Mouse (Mus musculus) colon, adult 2 months (tissue): ENCODE measurements around the gene Avpr1b. TPM values are rescaled to one million over a fixed set of nuclear protein-coding genes. Genes with fewer than 3 reads are reported as not detected.

Experiments
- polyA plus RNA-seq: library from polyadenylated mRNA; depleted of rRNA; stranded (reverse); fragments of >200 nt; gene quantifications from 2 replicates; pipeline ENCODE4 v1.2.3, GENCODE M21; 2012; rRNA removed

The Avpr1b gene
- polyA plus RNA-seq = 0.76 and 2.0 TPM in 2 replicates

DNA sequence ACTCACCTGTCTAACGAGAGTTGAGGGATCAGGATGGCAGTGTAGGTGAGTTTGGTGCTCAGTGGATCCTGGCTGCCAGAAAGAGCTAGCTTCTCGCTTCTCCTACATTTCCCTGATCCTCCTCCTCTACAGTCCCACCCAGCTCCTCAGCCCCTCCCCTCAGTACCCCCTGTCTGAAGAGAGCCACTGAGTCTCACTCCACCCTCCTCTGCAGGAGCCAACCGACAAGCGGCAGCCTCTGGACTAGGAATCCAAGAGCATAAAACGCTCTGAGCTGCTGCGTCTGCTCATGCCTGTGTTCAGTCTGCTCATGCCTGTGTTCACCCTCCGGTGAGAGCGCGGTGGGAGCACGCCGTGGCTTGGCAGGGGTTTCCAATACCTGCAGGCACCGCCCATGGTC is at the start of gene Avpr1b:
Gene Avpr1b (plus strand): TSS at position 335 of the 400 bp plus-strand sequence.

DNA sequence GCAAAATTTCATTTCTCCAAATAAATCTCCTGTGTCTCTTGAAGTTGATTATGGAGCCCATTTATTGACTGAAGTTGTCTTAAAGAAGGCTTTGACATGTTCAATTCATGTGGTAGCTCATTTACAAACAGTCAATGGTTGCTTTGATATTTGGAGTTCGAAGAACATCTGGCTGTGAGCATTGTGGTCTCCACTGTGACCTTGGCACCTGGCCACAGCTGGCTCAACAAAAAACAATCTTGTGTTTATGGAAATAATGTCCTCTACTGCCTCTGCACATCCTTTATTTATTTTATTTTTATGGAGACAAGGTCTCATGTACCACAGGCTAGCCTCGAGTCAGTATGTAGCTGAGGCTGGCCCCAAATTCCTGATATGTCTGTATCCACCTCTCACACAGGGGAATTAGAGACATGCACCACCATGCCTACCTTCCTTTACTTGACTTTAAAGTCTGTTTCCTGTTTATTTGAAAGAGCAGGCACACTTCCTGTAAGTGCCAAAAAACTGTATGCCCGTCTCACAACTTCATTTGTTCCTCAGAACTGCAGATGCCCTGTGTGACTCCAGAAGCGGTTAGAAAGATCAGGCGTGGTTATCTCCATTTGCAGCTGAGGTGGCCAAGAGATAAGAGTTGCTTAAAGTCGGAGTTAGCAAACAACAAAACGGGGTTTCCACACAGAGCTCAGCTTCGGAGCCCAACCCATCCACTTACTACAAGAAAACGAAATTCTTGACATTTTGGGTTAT is 38.9 kb downstream of the Avpr1b start, which contains the start of gene Ctse:
Gene Ctse (plus strand): TSS at position 516 of the 750 bp plus-strand sequence.

Other genes with a start within 250 kb of the Avpr1b start
- 8.6 and 10.7 TPM in 2 replicates for gene Srgap2, start 71.9 kb upstream of the Avpr1b start, polyA plus RNA-seq
- 0.08 and 0.13 TPM in 2 replicates for gene Fam72a, start 71.3 kb upstream of the Avpr1b start, polyA plus RNA-seq
- gene Ctse, start 39.1 kb downstream of the Avpr1b start, polyA plus RNA-seq = 30.9 and 47.0 TPM in 2 replicates
- gene Rab7b, start 89.5 kb downstream of the Avpr1b start, polyA plus RNA-seq = 3.4 and 4.8 TPM in 2 replicates
- gene Slc26a9, start 144.8 kb downstream of the Avpr1b start, polyA plus RNA-seq = not detected in 2 replicates
- 4.8 and 9.6 TPM in 2 replicates for gene Pm20d1, start 198.1 kb downstream of the Avpr1b start, polyA plus RNA-seq
- gene Slc41a1, start 228.3 kb downstream of the Avpr1b start, polyA plus RNA-seq = 21.6 and 34.4 TPM in 2 replicates